Mouse (Mus musculus) megakaryocyte, embryonic 14.5 days (primary cell): ENCODE measurements around the gene Invs.

Source experiments
- FLI1 ChIP-seq: IDR thresholded peaks from 2 replicates; pipeline ENCODE4 v1.6.1; 2012; ENCODE audit warnings: low read length, inconsistent platforms, mixed read lengths
- GATA1 ChIP-seq: IDR thresholded peaks from 3 replicates; pipeline ENCODE4 v1.6.1; 2012; ENCODE audit warnings: mixed read lengths, low read length, inconsistent platforms, borderline replicate concordance

GRCm38 (mm10) chr4:48382506-48382905, 102.9 kb downstream of the Invs start:
- TF ChIP-seq GATA1 (no peak), FLI1 (no peak)
